Mouse (Mus musculus) olfactory bulb, adult 2 months (tissue): Measurements from ENCODE around the gene Naa50.

Source experiments
- CTCF ChIP-seq: fragments of 200-500 bp; IDR thresholded peaks from 2 replicates; pipeline ENCODE4 v1.5.1; 2012; ENCODE audit warnings: low read depth, mild to moderate bottlenecking, low read length, moderate library complexity; ENCODE audit not compliant: insufficient read depth
- POLR2A ChIP-seq: fragments of 200-500 bp; IDR thresholded peaks from 2 replicates; pipeline ENCODE4 v1.6.1; 2012; ENCODE audit warnings: mild to moderate bottlenecking, low read depth, low read length, moderate library complexity; ENCODE audit not compliant: insufficient read depth

DNA sequence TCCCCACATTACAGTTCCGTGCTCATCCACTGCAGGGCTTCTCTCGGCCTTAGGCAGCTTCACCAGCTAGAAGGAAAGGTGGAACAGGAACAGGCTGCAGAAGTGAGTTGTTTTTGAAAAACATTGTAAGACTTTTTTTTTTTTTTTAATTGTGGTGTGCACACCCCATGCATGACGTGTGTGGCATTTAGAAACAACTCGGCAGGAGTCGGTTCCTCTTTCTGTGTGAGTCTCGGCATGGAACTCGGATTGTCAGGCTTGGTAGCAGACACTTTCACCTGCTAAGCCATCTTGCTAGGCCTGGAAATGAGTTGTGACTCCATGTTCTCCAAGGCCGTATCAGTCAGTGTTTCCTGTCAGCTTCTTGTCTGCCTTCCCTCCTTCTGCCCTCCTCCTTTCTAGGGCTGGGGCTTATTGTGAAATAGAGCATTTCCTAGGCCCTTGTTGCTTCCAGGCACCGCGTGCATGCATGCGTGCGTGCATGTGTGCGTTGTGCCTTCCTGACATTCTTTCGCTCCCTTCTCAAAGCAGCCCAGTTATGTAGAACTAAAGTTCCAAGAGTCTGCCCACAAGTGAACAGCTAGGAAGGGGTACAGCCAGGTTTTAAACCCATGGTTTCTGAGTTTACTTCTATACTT, 59.6 kb downstream of the Naa50 start:
- TF ChIP-seq POLR2A (no peak), CTCF (no peak)
